Mouse (Mus musculus) stomach, postnatal 0 days (tissue): ENCODE measurements around the gene Polr2h. TPM values are rescaled to one million over a fixed set of nuclear protein-coding genes. Genes with fewer than 3 reads are reported as not detected.

ENCODE experiments used
- ATAC-seq: fragments of 200-750 bp; cut with Nextera tagmentation; 2 replicates; pipeline ENCODE4 v1.8.0; 2017; ENCODE audit not compliant: low FRiP score, low TSS enrichment
- DNase-seq: peaks from one replicate; pipeline ENCODE4 v3.0.0-alpha.2; 2016; ENCODE audit warnings: low spot score
- H3K27ac ChIP-seq: fragments of 300-500 bp; sonication (generic); replicated peaks from 2 replicates; pipeline ENCODE4 v1.5.1; 2014; ENCODE audit warnings: mild to moderate bottlenecking, control low read depth
- H3K27me3 ChIP-seq: fragments of 300-500 bp; sonication (generic); 2 replicates; pipeline ENCODE4 v1.6.1; 2014; ENCODE audit warnings: low read length; ENCODE audit not compliant: control insufficient read depth, insufficient read depth
- H3K36me3 ChIP-seq: fragments of 300-500 bp; sonication (generic); 2 replicates; pipeline ENCODE4 v1.6.1; 2014; ENCODE audit warnings: low read length, mixed read lengths; ENCODE audit not compliant: control insufficient read depth, insufficient read depth
- H3K4me1 ChIP-seq: fragments of 300-500 bp; sonication (generic); replicated peaks from 2 replicates; pipeline ENCODE4 v1.6.1; 2014; ENCODE audit warnings: antibody characterized with exemption; ENCODE audit not compliant: control insufficient read depth, insufficient read depth
- H3K4me2 ChIP-seq: fragments of 300-500 bp; sonication (generic); replicated peaks from 2 replicates; pipeline ENCODE4 v1.6.1; 2014; ENCODE audit warnings: low read depth, mild to moderate bottlenecking, control low read depth, moderate library complexity
- H3K4me3 ChIP-seq: fragments of 300-500 bp; sonication (generic); 2 replicates; pipeline ENCODE4 v1.5.1; 2014; ENCODE audit warnings: low read depth, low read length, control low read depth
- H3K9ac ChIP-seq: fragments of 300-500 bp; sonication (generic); 2 replicates; pipeline ENCODE4 v1.6.1; 2014; ENCODE audit warnings: mild to moderate bottlenecking, low read length, control low read depth, mixed read lengths
- H3K9me3 ChIP-seq: fragments of 300-500 bp; sonication (generic); 2 replicates; pipeline ENCODE4 v1.6.1; 2016; ENCODE audit warnings: low read length; ENCODE audit not compliant: control insufficient read depth
- CTCF ChIP-seq: IDR thresholded peaks from 2 replicates; pipeline ENCODE4 v1.5.1; 2016; ENCODE audit warnings: antibody characterized with exemption, low read depth, mild to moderate bottlenecking, moderate library complexity
- EP300 ChIP-seq: optimal IDR thresholded peaks from 2 replicates; pipeline ENCODE3; 2016; ENCODE audit warnings: antibody characterized with exemption
- WGBS: fragments of 180-500 bp; shearing (Covaris S2); extraction: QIAGEN DNeasy Blood & Tissue Kit; methylation state at CpG from one replicate; pipeline ENCODE4 v1.1.7; 2014; 5-methylcytosine and 5-hydroxymethylcytosine counted together
- polyA plus RNA-seq: library from polyadenylated mRNA; unstranded; fragments of >200 nt; fragmentation: Nextera tagmentation; extraction: Ambion mirVana; gene quantifications from 2 replicates; pipeline ENCODE4 v1.2.1, GENCODE M21; 2015

The Polr2h gene
- polyA plus RNA-seq, 1 experiment from 2014 or later: 60.4 TPM

DNA sequence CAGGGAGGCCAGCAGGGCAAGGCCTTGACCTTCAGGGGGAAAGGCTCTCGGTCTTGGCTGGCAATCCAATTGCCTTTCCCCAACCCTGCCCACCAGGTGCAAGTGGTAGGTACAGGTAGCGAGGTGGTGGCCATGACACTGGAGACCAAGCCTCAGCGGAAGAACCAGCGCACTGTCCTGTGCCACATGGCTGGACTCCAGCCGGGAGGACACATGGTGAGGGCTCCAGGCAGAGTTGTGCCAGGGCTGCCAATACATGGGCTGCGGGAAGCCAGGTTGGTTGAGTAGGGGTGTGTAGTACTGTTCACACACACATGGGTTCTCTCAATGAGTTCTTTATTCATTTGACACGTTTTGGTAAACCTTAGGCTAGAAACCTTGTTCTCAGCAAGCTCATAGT, 18.7 kb downstream of the Polr2h start:
- no peaks in the 10 kb centered on the region for H3K4me1 ChIP-seq
- no peaks in the 10 kb centered on the region for H3K36me3 ChIP-seq
- ATAC-seq (no peak), DNase-seq (no peak)
- no peak overlapping the region for H3K4me3 ChIP-seq
- no peaks in the 10 kb centered on the region for H3K27me3 ChIP-seq
- TF ChIP-seq CTCF (no peak), EP300 (no peak)
- H3K27ac ChIP-seq: no peak overlapping the region
- WGBS: 92% methylated on average over 7 of the region's 7 CpGs
- H3K9me3 ChIP-seq: no peaks in the 10 kb centered on the region
- no peak overlapping the region for H3K9ac ChIP-seq
- H3K4me2 ChIP-seq: no peak overlapping the region

DNA sequence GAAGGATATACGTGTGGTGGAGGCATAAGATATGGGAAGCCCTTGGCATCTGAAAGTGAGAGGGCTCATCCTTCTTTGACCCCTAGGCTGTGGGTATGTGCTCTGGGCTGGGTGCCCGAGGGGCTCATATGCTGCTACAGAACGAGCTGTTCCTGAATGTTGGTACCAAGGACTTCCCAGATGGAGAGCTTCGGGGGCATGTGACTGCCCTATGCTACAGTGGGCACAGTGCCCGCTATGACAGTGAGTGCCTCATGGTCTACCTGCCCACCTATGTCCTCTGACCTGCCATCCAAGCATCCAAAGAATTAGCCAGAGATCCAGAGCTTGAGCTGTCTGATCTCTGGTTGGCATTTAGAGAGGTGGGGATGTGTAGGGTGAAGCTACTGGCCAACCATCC, 19.4 kb downstream of the Polr2h start:
- WGBS: 87% methylated on average over 5 of the region's 5 CpGs

DNA sequence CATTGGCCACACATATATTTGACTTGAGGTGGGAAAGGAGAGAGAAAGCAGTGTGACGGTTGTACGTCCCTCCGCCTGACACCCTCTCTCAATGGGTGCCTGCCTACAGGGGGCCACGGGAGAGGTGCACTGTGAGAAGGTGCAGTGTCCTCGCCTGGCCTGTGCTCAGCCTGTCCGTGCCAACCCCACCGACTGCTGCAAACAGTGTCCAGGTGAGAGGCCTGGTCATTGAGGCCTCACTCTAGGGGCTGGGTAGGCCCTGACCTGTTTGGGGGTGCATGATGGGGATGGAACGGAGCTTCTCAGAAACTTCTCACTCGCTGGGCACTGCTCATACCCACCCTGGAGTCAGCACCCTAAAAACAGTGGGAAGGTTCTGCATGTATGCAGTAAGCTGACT, 22.4 kb downstream of the Polr2h start:
- Histone ChIP-seq H3K4me2 (no peak overlapping the region), H3K4me1 (no peaks in the 10 kb centered on the region), H3K9me3 (no peaks in the 10 kb centered on the region), H3K27ac (no peak overlapping the region), H3K36me3 (no peaks in the 10 kb centered on the region), H3K9ac (no peak overlapping the region), H3K4me3 (no peak overlapping the region), H3K27me3 (no peaks in the 10 kb centered on the region)
- DNase-seq (no peak), ATAC-seq (no peak)
- 90% methylated on average over 9 of the region's 9 CpGs for WGBS
- TF ChIP-seq EP300 (no peak), CTCF (no peak)

More for the DNA sequence above, 19.4 kb downstream of the Polr2h start:
- Histone ChIP-seq H3K4me3 (no peak overlapping the region), H3K4me1 (no peaks in the 10 kb centered on the region), H3K9me3 (no peaks in the 10 kb centered on the region), H3K36me3 (no peaks in the 10 kb centered on the region), H3K27ac (no peak overlapping the region), H3K4me2 (no peak overlapping the region), H3K27me3 (no peaks in the 10 kb centered on the region), H3K9ac (no peak overlapping the region)
- TF ChIP-seq EP300: no peak
- TF ChIP-seq CTCF: no peak
- ATAC-seq (no peak), DNase-seq (no peak)

DNA sequence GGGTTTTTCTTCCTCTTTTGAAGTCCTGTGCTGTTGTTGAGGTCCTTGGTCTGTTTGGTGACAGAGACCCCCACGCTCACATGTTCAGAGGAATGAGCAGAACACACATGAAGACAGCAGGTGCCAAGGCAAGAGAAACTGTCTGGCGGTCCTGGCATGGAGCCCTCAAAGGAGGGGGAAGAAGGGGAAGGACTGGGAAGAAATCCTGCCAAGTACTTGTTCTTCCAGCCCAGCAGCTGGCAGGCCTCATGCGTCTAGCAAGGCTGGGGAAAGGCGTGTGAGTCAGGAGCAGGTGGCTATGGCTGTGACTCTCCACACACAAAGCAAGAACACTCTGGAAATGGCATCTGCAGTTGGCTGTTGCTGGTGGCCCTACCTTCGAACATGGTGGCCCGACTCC, 29.2 kb downstream of the Polr2h start:
- Histone ChIP-seq H3K27me3 (no peaks in the 10 kb centered on the region), H3K4me3 (no peak overlapping the region), H3K9ac (no peak overlapping the region), H3K27ac (no peak overlapping the region), H3K4me1 (no peaks in the 10 kb centered on the region), H3K36me3 (no peaks in the 10 kb centered on the region), H3K9me3 (no peaks in the 10 kb centered on the region), H3K4me2 (no peak overlapping the region; the same call in 1 of the 2 replicates)
- 31% methylated on average over 6 of the region's 6 CpGs for WGBS
- TF ChIP-seq EP300 (no peak), CTCF (no peak)
- ATAC-seq: peak; percentile 74; the same call in 1 of the 2 replicates
- DNase-seq: peak; percentile 64

DNA sequence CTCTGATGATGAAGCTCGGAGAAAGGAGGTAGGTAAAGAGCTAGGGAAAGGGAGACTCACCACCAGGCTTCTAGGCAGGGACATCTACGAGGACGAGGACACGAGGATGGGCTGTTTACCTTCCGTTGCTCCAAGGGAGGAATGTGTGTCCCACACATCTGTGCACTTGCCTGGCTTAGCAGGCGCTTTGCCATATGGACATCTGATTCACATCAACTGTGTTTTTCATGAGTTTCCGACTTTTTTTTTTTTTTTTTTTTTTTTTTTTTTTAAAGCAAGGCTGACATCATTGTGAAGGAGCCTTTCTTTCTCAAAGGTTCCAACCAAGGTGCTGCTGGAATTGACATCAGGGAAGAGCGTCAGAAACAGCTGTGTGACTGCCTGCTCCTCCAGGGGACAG, 33.1 kb downstream of the Polr2h start:
- Histone ChIP-seq H3K27me3 (no peaks in the 10 kb centered on the region), H3K36me3 (no peaks in the 10 kb centered on the region), H3K4me1 (no peaks in the 10 kb centered on the region), H3K4me2 (no peak overlapping the region), H3K4me3 (no peak overlapping the region), H3K9ac (no peak overlapping the region), H3K9me3 (no peaks in the 10 kb centered on the region), H3K27ac (no peak overlapping the region)
- ATAC-seq (no peak), DNase-seq (no peak)
- 32% methylated on average over 8 of the region's 8 CpGs for WGBS
- TF ChIP-seq EP300: no peak
- TF ChIP-seq CTCF: no peak

DNA sequence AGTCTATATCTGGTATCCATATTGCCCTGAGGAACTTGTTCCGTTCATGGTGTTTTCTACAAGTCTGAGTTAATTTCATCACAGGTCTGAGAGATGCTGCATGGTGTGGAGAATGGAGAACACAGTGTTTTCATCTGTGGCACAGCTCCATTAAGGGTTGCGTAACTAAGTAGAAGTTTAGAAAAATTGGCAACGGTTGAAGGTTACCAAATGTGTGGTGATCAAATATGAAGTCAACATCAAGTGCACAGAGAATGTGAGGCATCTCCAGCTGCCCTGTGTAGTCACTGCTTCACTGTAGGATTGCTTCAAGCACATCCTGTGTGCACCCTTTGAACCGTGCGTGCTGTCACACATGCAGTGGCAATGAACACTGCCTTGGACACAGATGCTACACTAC, 38.6 kb downstream of the Polr2h start:
- no peak for DNase-seq

More for the DNA sequence above, 38.6 kb downstream of the Polr2h start:
- Histone ChIP-seq H3K9ac (no peak overlapping the region), H3K4me2 (no peak overlapping the region), H3K27me3 (no peaks in the 10 kb centered on the region), H3K4me3 (no peak overlapping the region), H3K27ac (no peak overlapping the region), H3K4me1 (no peaks in the 10 kb centered on the region), H3K9me3 (no peaks in the 10 kb centered on the region), H3K36me3 (no peaks in the 10 kb centered on the region)
- TF ChIP-seq CTCF (no peak), EP300 (no peak)
- WGBS: 78% methylated on average over 5 of the region's 5 CpGs
- no peak; the same call in 1 of the 2 replicates for ATAC-seq
